Mouse (Mus musculus) heart, embryonic 10.5 days (tissue): Measurements from ENCODE around the gene Sort1. TPM values are rescaled to one million over a fixed set of nuclear protein-coding genes. Genes with fewer than 3 reads are reported as not detected.
A peak's percentile ranks its signal among the peaks of the same experiment; 100 is the strongest.

ENCODE experiments used
- DNase-seq: peaks from one replicate; pipeline ENCODE4 v3.0.0-alpha.2; 2017; ENCODE audit warnings: low spot score
- H3K27ac ChIP-seq: fragments of 300-500 bp; sonication (generic); 2 replicates; pipeline ENCODE4 v1.5.1; 2016; ENCODE audit warnings: mild to moderate bottlenecking
- H3K27me3 ChIP-seq: fragments of 300-500 bp; sonication (generic); 2 replicates; pipeline ENCODE4 v1.6.1; 2016; ENCODE audit warnings: mild to moderate bottlenecking; ENCODE audit not compliant: poor library complexity, insufficient read depth, severe bottlenecking
- H3K36me3 ChIP-seq: fragments of 300-500 bp; sonication (generic); 2 replicates; pipeline ENCODE4 v1.6.1; 2016; ENCODE audit warnings: mild to moderate bottlenecking, moderate library complexity
- H3K4me1 ChIP-seq: fragments of 300-500 bp; sonication (generic); 2 replicates; pipeline ENCODE4 v1.6.1; 2016; ENCODE audit warnings: mild to moderate bottlenecking
- H3K4me3 ChIP-seq: fragments of 300-500 bp; sonication (generic); 2 replicates; pipeline ENCODE4 v1.5.1; 2016; ENCODE audit warnings: mild to moderate bottlenecking, moderate library complexity
- H3K9me3 ChIP-seq: fragments of 300-500 bp; sonication (generic); 2 replicates; pipeline ENCODE4 v1.6.1; 2016; ENCODE audit warnings: mild to moderate bottlenecking, moderate library complexity
- WGBS: fragments of 180-500 bp; shearing (Covaris S2); methylation state at CpG from one replicate; pipeline ENCODE4 v1.1.7; 2016; 5-methylcytosine and 5-hydroxymethylcytosine counted together
- polyA plus RNA-seq: library from polyadenylated mRNA; unstranded; fragments of >200 nt; fragmentation: Nextera tagmentation; extraction: Ambion mirVana; gene quantifications from 2 replicates; pipeline ENCODE4 v1.2.1, GENCODE M21; 2016

Gene Sort1
- polyA plus RNA-seq, 1 experiment from 2014 or later: 15.1 TPM

DNA sequence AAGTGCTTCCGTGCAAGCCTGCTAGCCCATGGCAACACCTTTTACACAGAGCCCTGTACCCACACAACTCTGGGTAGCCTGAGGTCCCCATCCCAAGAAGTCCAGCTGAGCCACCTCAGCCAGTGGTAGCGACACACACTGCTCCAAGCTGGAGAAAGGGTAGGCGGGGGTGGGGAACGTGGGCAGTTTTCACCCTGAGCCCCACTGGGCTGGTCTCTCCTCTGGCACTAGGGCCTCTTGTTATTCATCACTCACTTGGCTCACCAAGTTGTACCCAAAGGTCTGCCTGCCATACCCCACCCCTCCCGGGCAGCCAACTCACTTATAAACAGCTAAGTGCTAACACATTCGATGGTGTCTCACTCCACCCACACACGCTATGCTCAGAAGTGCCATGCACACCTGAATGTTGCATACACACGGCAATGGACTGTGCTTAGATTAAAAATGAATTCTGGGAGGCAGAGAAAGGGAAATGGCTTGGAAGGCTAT is 124.7 kb downstream of the Sort1 start:
- H3K4me1 ChIP-seq: peaks cover 22% of the 10 kb centered on the region
- no peaks in the 10 kb centered on the region for H3K9me3 ChIP-seq
- H3K27me3 ChIP-seq: peaks cover 57% of the 10 kb centered on the region
- no peak for DNase-seq
- no peak overlapping the region for H3K4me3 ChIP-seq
- H3K27ac ChIP-seq: no peak overlapping the region
- peaks cover 12% of the 10 kb centered on the region for H3K36me3 ChIP-seq
- WGBS: 84% methylated on average over 8 of the region's 8 CpGs

DNA sequence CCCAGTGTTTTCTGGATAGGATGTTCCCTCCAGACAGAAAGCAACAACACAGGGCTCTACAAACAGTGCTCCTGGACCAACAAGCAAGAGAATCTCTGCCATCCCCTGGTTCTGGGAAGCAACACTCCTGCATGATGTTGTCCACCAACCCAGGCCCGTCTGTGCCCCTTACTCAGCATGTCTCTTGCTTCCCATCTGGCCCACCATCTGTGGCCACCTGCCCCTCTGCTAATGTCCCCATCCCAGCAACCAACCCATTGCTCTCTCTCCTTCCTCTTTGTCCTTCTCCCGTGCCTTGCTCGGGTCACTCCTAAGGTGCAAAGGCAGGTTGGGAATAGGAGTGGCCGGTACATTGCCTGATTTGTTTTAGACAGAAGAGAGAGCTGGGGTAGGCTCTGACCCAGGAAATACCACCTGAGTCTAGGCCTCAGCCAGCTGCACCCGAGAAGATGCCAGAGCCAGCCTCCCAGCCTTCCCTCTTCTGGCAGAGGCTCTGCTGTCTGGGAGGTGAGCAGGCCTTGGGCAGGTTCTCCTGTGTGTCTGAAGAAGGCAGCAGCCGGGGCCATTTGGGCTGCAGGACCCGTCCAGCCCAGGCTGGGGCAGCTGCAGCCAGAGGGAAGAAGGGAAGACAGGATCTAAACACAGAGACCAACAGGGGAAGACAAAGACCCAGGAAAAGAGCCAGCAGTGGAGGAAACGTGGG is 125.9 kb downstream of the Sort1 start:
- Histone ChIP-seq H3K4me3 (no peak overlapping the region), H3K9me3 (no peaks in the 10 kb centered on the region), H3K36me3 (peaks cover 20% of the 10 kb centered on the region), H3K27ac (peak overlapping the region; percentile 43), H3K4me1 (peaks cover 22% of the 10 kb centered on the region), H3K27me3 (peaks cover 59% of the 10 kb centered on the region)
- WGBS: 57% methylated on average over 8 of the region's 8 CpGs
- no peak for DNase-seq

- DNase-seq: no peak
- Histone ChIP-seq H3K27me3 (peaks cover 59% of the 10 kb centered on the region), H3K4me1 (peaks cover 28% of the 10 kb centered on the region), H3K36me3 (peaks cover 20% of the 10 kb centered on the region), H3K27ac (peak overlapping the region; percentile 43), H3K4me3 (no peak overlapping the region), H3K9me3 (no peaks in the 10 kb centered on the region)
- 22% methylated on average over 5 of the region's 5 CpGs for WGBS
Observed at GRCm38 (mm10) chr3:108410359-108410714, 126.5 kb downstream of the Sort1 start.

Other genes with a start within 250 kb of the Sort1 start
- 16.9 and 21.1 TPM in 2 replicates for gene Gstm4, start 239.2 kb upstream of the Sort1 start, polyA plus RNA-seq
- gene Ampd2, start 197.4 kb upstream of the Sort1 start, polyA plus RNA-seq: 57.5 and 62.8 TPM in 2 replicates
- gene Gnat2, start 191.3 kb upstream of the Sort1 start, polyA plus RNA-seq: 1.1 and 1.9 TPM in 2 replicates
- gene Gnai3, start 137.9 kb upstream of the Sort1 start, polyA plus RNA-seq: 106 and 131 TPM in 2 replicates
- gene Gpr61, start 129.2 kb upstream of the Sort1 start, polyA plus RNA-seq: 0.11 and 0.33 TPM in 2 replicates
- 1.4 and 3.3 TPM in 2 replicates for gene Amigo1, start 97.7 kb upstream of the Sort1 start, polyA plus RNA-seq
- gene Cyb561d1, start 82.9 kb upstream of the Sort1 start, polyA plus RNA-seq: 3.1 and 3.9 TPM in 2 replicates
- 9.2 and 11.7 TPM in 2 replicates for gene Atxn7l2, start 73.1 kb upstream of the Sort1 start, polyA plus RNA-seq
- 0.39 and 1.0 TPM in 2 replicates for gene Sypl2, start 57.4 kb upstream of the Sort1 start, polyA plus RNA-seq
- 280 and 324 TPM in 2 replicates for gene Psma5, start 27.2 kb upstream of the Sort1 start, polyA plus RNA-seq
- 60.0 and 65.8 TPM in 2 replicates for gene Mybphl, start 80.8 kb downstream of the Sort1 start, polyA plus RNA-seq
- 44.0 and 57.6 TPM in 2 replicates for gene Psrc1, start 99.8 kb downstream of the Sort1 start, polyA plus RNA-seq
- 2.7 and 2.8 TPM in 2 replicates for gene Celsr2, start 131.5 kb downstream of the Sort1 start, polyA plus RNA-seq
- gene Sars, start 161.1 kb downstream of the Sort1 start, polyA plus RNA-seq: 106 and 130 TPM in 2 replicates